Mouse (Mus musculus) heart, postnatal 10 days (tissue): ENCODE results near the gene 1700011L22Rik. TPM values are rescaled to one million over a fixed set of nuclear protein-coding genes. Genes with fewer than 3 reads are reported as not detected.

Experiments used
- DNase-seq, 2 experiments: peaks; one replicate each; pipeline ENCODE4 v3.0.0; 2021
- intact Hi-C: fragments of 180-260 bp; cut with DNase I; formaldehyde crosslinking; loops from one replicate; pipeline ENCODE4 v1.15.1; 2025
- total RNA-seq, 2 experiments: library from RNA; stranded (reverse); gene quantifications; 2 replicates each; pipeline ENCODE4 v1.2.3; 2021

Gene 1700011L22Rik
- not detected for total RNA-seq

GRCm38 (mm10) chr8:79248470-79248869, at the start of gene 1700011L22Rik:
Gene 1700011L22Rik, minus strand, starts transcription at chr8:79248570.
- intact Hi-C loops, result no loop called here

GRCm38 (mm10) chr8:79297763-79298162, 49.4 kb upstream of the 1700011L22Rik start:
- peak; percentile 83 to 86 for DNase-seq
- intact Hi-C loops, result loop anchor here (1.0 to 10.0 kb wide), 8 partner anchors 85 to 1233 kb away; partner anchors contain the start of genes Abce1, Anapc10, Otud4 and Smad1

More at GRCm38 (mm10) chr8:79248470-79248869, at the start of gene 1700011L22Rik:
- DNase-seq, result no peak

GRCm38 (mm10) chr8:79295276-79296105, 47.1 kb upstream of the 1700011L22Rik start:
- intact Hi-C loops, result loop anchor here (2.0 to 10.0 kb wide), 6 partner anchors 87 to 1231 kb away; partner anchors contain the start of genes Abce1, Anapc10 and Otud4
- DNase-seq, result no peak

GRCm38 (mm10) chr8:79294610-79295275, 46.4 kb upstream of the 1700011L22Rik start, which contains the start of gene Mmaa:
Gene Mmaa, minus strand, starts transcription at chr8:79294937.
- DNase-seq, result peak; percentile 99
- intact Hi-C loops, result loop anchor here (1.0 to 10.0 kb wide), 5 partner anchors 88 to 1230 kb away; partner anchors contain the start of genes Abce1, Anapc10 and Otud4

- intact Hi-C loops, result loop anchor here (1.0 to 10.0 kb wide), 3 partner anchors 83 to 1229 kb away; no protein-coding TSS in a partner anchor
- no peak for DNase-seq
These were observed 45.5 kb upstream of the 1700011L22Rik start for GRCm38 (mm10) chr8:79293841-79294240.

- intact Hi-C loops, result loop anchor here (2.0 to 10.0 kb wide), 2 partner anchors 82 to 1228 kb away; no protein-coding TSS in a partner anchor
These were observed 44.4 kb upstream of the 1700011L22Rik start for GRCm38 (mm10) chr8:79292712-79293264.

GRCm38 (mm10) chr8:79289592-79289991, 41.2 kb upstream of the 1700011L22Rik start:
- intact Hi-C loops, result no loop called here
- DNase-seq, result no peak

More at GRCm38 (mm10) chr8:79292712-79293264, 44.4 kb upstream of the 1700011L22Rik start:
- DNase-seq, result no peak

GRCm38 (mm10) chr8:79288681-79289080, 40.3 kb upstream of the 1700011L22Rik start:
- DNase-seq, result no peak
- intact Hi-C loops, result no loop called here

- no peak for DNase-seq
These were observed 39.9 kb upstream of the 1700011L22Rik start for GRCm38 (mm10) chr8:79288250-79288649.

GRCm38 (mm10) chr8:79286424-79286823, 38.1 kb upstream of the 1700011L22Rik start:
- no peak for DNase-seq
- intact Hi-C loops, result no loop called here

More at GRCm38 (mm10) chr8:79288250-79288649, 39.9 kb upstream of the 1700011L22Rik start:
- intact Hi-C loops, result no loop called here

- intact Hi-C loops, result no loop called here
- DNase-seq, result no peak
These were observed 36.3 kb upstream of the 1700011L22Rik start for GRCm38 (mm10) chr8:79284626-79285025.

GRCm38 (mm10) chr8:79281376-79281890, 33.1 kb upstream of the 1700011L22Rik start:
- intact Hi-C loops, result no loop called here
- DNase-seq, result no peak

- intact Hi-C loops, result no loop called here
- DNase-seq, result no peak
These were observed 29.0 kb upstream of the 1700011L22Rik start for GRCm38 (mm10) chr8:79277264-79277870.

GRCm38 (mm10) chr8:79274940-79275339, 26.6 kb upstream of the 1700011L22Rik start:
- DNase-seq, result no peak
- intact Hi-C loops, result no loop called here

GRCm38 (mm10) chr8:79273776-79274175, 25.4 kb upstream of the 1700011L22Rik start:
- DNase-seq, result peak; percentile 23 to 48
- intact Hi-C loops, result no loop called here

- intact Hi-C loops, result no loop called here
- no peak for DNase-seq
These were observed 24.3 kb upstream of the 1700011L22Rik start for GRCm38 (mm10) chr8:79272676-79273075.

GRCm38 (mm10) chr8:79268921-79269320, 20.6 kb upstream of the 1700011L22Rik start:
- DNase-seq, result no peak
- intact Hi-C loops, result no loop called here

GRCm38 (mm10) chr8:79261920-79262319, 13.6 kb upstream of the 1700011L22Rik start:
- intact Hi-C loops, result no loop called here
- DNase-seq, result no peak

- intact Hi-C loops, result no loop called here
- DNase-seq, result no peak
These were observed 7.8 kb upstream of the 1700011L22Rik start for GRCm38 (mm10) chr8:79256076-79256705.

GRCm38 (mm10) chr8:79253742-79254141, 5.4 kb upstream of the 1700011L22Rik start:
- intact Hi-C loops, result no loop called here
- no peak for DNase-seq
